Mouse (Mus musculus) brain, embryonic 14.5 days (tissue): ENCODE data around the gene Patz1.

ENCODE experiments used
- CTCF ChIP-seq: fragments of 200-500 bp; IDR thresholded peaks from 2 replicates; pipeline ENCODE4 v1.5.1; 2012; ENCODE audit warnings: inconsistent platforms, mild to moderate bottlenecking, moderate library complexity, borderline replicate concordance; ENCODE audit not compliant: insufficient read depth, insufficient read length; ENCODE audit errors: extremely low read depth
- POLR2A ChIP-seq: fragments of 200-500 bp; IDR thresholded peaks from 2 replicates; pipeline ENCODE4 v1.6.1; 2012; ENCODE audit warnings: mild to moderate bottlenecking, inconsistent platforms, borderline replicate concordance; ENCODE audit not compliant: poor library complexity, insufficient read depth, insufficient read length, severe bottlenecking; ENCODE audit errors: extremely low read depth

GRCm38 (mm10) chr11:3328271-3328670 lies 39.6 kb downstream of the Patz1 start:
- TF ChIP-seq POLR2A = no peak
- no peak for TF ChIP-seq CTCF
